8 mouse cellular contexts compared by ENCODE assay signal in genomic region chr14:98168908-98169401, GRCm38 (mm10). TPM values are rescaled to one million over a fixed set of nuclear protein-coding genes. Genes with fewer than 3 reads are reported as not detected.
DNase-seq lines count a peak whose midpoint lies in the region; ATAC-seq lines count a peak whose summit lies in the region.

No protein-coding gene starts in this region.

- H3K9ac ChIP-seq in intestine, embryonic 16.5 days (ENCODE audit: low read depth, low read length): peak overlapping the region; percentile 73
- H3K9ac ChIP-seq in liver, embryonic 16.5 days (ENCODE audit: low read depth, low read length): no peak overlapping the region
- peak overlapping the region; percentile 92 for H3K9ac ChIP-seq in neural tube, embryonic 12.5 days

- H3K36me3 ChIP-seq in intestine, embryonic 16.5 days (ENCODE audit: control insufficient read depth, insufficient read depth, low read length): no peaks in the 10 kb centered on the region
- H3K36me3 ChIP-seq in liver, embryonic 16.5 days (ENCODE audit: control insufficient read depth, insufficient read depth): no peaks in the 10 kb centered on the region
- no peaks in the 10 kb centered on the region for H3K36me3 ChIP-seq in neural tube, embryonic 12.5 days

- WGBS in intestine, embryonic 16.5 days: under 1% methylated on average over 45 of the region's 45 CpGs
- WGBS in liver, embryonic 16.5 days (ENCODE audit: insufficient replicate concordance): under 1% methylated on average over 45 of the region's 45 CpGs
- WGBS in neural tube, embryonic 12.5 days: under 1% methylated on average over 45 of the region's 45 CpGs

- peak overlapping the region; percentile 73 for H3K4me3 ChIP-seq in intestine, embryonic 16.5 days (ENCODE audit: low read length)
- peak overlapping the region; percentile 60 for H3K4me3 ChIP-seq in liver, embryonic 16.5 days (ENCODE audit: low read depth, low read length)
- peak overlapping the region; percentile 83 for H3K4me3 ChIP-seq in neural tube, embryonic 12.5 days

- intact Hi-C loops in gastrocnemius, postnatal 36 days (cut with DNase I): no loop called here

- H3K27me3 ChIP-seq in intestine, embryonic 16.5 days (replicated peaks; ENCODE audit: control insufficient read depth, insufficient read depth, low read length): 0 out of 2 replicates have a peak, but pooled peaks cover 3% of the 10 kb centered on the region
- peaks cover 36% of the 10 kb centered on the region for H3K27me3 ChIP-seq in liver, embryonic 16.5 days (ENCODE audit: control insufficient read depth, insufficient read depth, low read depth, low read length)
- H3K27me3 ChIP-seq in neural tube, embryonic 12.5 days (replicated peaks): no peaks in the 10 kb centered on the region

- ATAC-seq in cerebellum, adult (ENCODE audit: insufficient number of reproducible peaks, low FRiP score, low TSS enrichment): 0 out of 2 replicates have a peak, but pooled peaks have one; percentile 24
- ATAC-seq in intestine, embryonic 16.5 days: peak; percentile 36
- ATAC-seq in liver, embryonic 16.5 days (ENCODE audit: low read depth): no peak
- peak; percentile 38 for ATAC-seq in neural tube, embryonic 12.5 days (ENCODE audit: low FRiP score, low read depth)

- peak overlapping the region; percentile 51 for H3K27ac ChIP-seq in intestine, embryonic 16.5 days (ENCODE audit: low read length)
- H3K27ac ChIP-seq in liver, embryonic 16.5 days (ENCODE audit: low read length): no peak overlapping the region
- H3K27ac ChIP-seq in neural tube, embryonic 12.5 days: peak overlapping the region; percentile 94

- H3K4me1 ChIP-seq in intestine, embryonic 16.5 days (ENCODE audit: control insufficient read depth, insufficient read depth, low read length): no peaks in the 10 kb centered on the region
- H3K4me1 ChIP-seq in liver, embryonic 16.5 days (ENCODE audit: control insufficient read depth, low read depth, low read length): no peaks in the 10 kb centered on the region; the same call in 1 of the 2 replicates
- H3K4me1 ChIP-seq in neural tube, embryonic 12.5 days: peaks cover 23% of the 10 kb centered on the region

- no peak for DNase-seq in cerebellum, adult 9-10 months
- DNase-seq in cerebellum, postnatal 36 days: peak; percentile 31 to 37
- peak; percentile 4 to 17 for DNase-seq in gastrocnemius, postnatal 36 days
- DNase-seq in testis, postnatal 14 days (ENCODE audit: low spot score): peak; percentile 8

- H3K9me3 ChIP-seq in intestine, embryonic 16.5 days (ENCODE audit: control insufficient read depth, low read length): no peaks in the 10 kb centered on the region
- no peaks in the 10 kb centered on the region for H3K9me3 ChIP-seq in liver, embryonic 16.5 days (replicated peaks; ENCODE audit: control insufficient read depth, low read length)
- H3K9me3 ChIP-seq in neural tube, embryonic 12.5 days: no peaks in the 10 kb centered on the region

- peak overlapping the region; percentile 94 for H3K4me2 ChIP-seq in intestine, embryonic 16.5 days (ENCODE audit: low read depth, low read length)
- peak overlapping the region; percentile 68 for H3K4me2 ChIP-seq in liver, embryonic 16.5 days (ENCODE audit: low read depth, low read length)
- H3K4me2 ChIP-seq in neural tube, embryonic 12.5 days (replicated peaks): peak overlapping the region; percentile 73

RNA-seq across cellular contexts. Expression of gene Dach1, which starts 0.6 kb away (rescaled TPM):
- total RNA-seq in gastrocnemius, postnatal 36 days (2021): 1 to 10 TPM; 1.7 to 3.9 TPM
- polyA plus RNA-seq in intestine, embryonic 16.5 days (2015; fragmentation: Nextera tagmentation; extraction: Ambion mirVana): 1.7 and 1.9 TPM in 2 replicates
- 0.19 and 0.26 TPM in 2 replicates for polyA plus RNA-seq in liver, embryonic 16.5 days (2015; fragmentation: Nextera tagmentation; extraction: Ambion mirVana)
- 20.4 and 22.0 TPM in 2 replicates for polyA plus RNA-seq in neural tube, embryonic 12.5 days (2016; fragmentation: Nextera tagmentation; extraction: Ambion mirVana)
